Mouse (Mus musculus) midbrain, embryonic 11.5 days (tissue): Measurements from ENCODE around the gene Rptor. TPM values are rescaled to one million over a fixed set of nuclear protein-coding genes. Genes with fewer than 3 reads are reported as not detected.

Experiments used
- ATAC-seq: fragments of 200-750 bp; cut with Nextera tagmentation; 2 replicates; pipeline ENCODE4 v1.8.0; 2017; ENCODE audit warnings: moderate TSS enrichment, moderate library complexity; ENCODE audit not compliant: low FRiP score
- DNase-seq: peaks from one replicate; pipeline ENCODE4 v3.0.0; 2015; ENCODE audit warnings: low spot score; ENCODE audit errors: missing footprints
- H3K27ac ChIP-seq: fragments of 300-500 bp; sonication (generic); 2 replicates; pipeline ENCODE4 v1.5.1; 2014; ENCODE audit warnings: low read depth, low read length
- H3K27me3 ChIP-seq: fragments of 300-500 bp; sonication (generic); 2 replicates; pipeline ENCODE4 v1.6.1; 2014; ENCODE audit warnings: mild to moderate bottlenecking, low read length, moderate library complexity, mixed read lengths; ENCODE audit not compliant: control insufficient read depth, insufficient read depth
- H3K36me3 ChIP-seq: fragments of 300-500 bp; sonication (generic); 2 replicates; pipeline ENCODE4 v1.6.1; 2014; ENCODE audit warnings: mild to moderate bottlenecking, low read length, moderate library complexity, mixed read lengths; ENCODE audit not compliant: control insufficient read depth, insufficient read depth
- H3K4me1 ChIP-seq: fragments of 300-500 bp; sonication (generic); 2 replicates; pipeline ENCODE4 v1.6.1; 2014; ENCODE audit warnings: low read length; ENCODE audit not compliant: control insufficient read depth, insufficient read depth
- H3K4me2 ChIP-seq: fragments of 300-500 bp; sonication (generic); 2 replicates; pipeline ENCODE4 v1.6.1; 2014; ENCODE audit warnings: mild to moderate bottlenecking, moderate library complexity
- H3K4me3 ChIP-seq: fragments of 300-500 bp; sonication (generic); 2 replicates; pipeline ENCODE4 v1.5.1; 2014; ENCODE audit warnings: low read depth, low read length
- H3K9ac ChIP-seq: fragments of 300-500 bp; sonication (generic); 2 replicates; pipeline ENCODE4 v1.6.1; 2014; ENCODE audit warnings: low read length
- H3K9me3 ChIP-seq: fragments of 300-500 bp; sonication (generic); 2 replicates; pipeline ENCODE4 v1.6.1; 2016; ENCODE audit warnings: low read length; ENCODE audit not compliant: control insufficient read depth
- WGBS: fragments of 180-500 bp; shearing (Covaris S2); extraction: QIAGEN DNeasy Blood & Tissue Kit; methylation state at CpG from one replicate; pipeline ENCODE4 v1.1.7; 2014; 5-methylcytosine and 5-hydroxymethylcytosine counted together
- polyA plus RNA-seq: library from polyadenylated mRNA; unstranded; fragments of >200 nt; fragmentation: Nextera tagmentation; extraction: Ambion mirVana; gene quantifications from 2 replicates; pipeline ENCODE4 v1.2.1, GENCODE M21; 2014

The Rptor gene
- polyA plus RNA-seq, 1 experiment from 2014 or later = 11.1 TPM

DNA sequence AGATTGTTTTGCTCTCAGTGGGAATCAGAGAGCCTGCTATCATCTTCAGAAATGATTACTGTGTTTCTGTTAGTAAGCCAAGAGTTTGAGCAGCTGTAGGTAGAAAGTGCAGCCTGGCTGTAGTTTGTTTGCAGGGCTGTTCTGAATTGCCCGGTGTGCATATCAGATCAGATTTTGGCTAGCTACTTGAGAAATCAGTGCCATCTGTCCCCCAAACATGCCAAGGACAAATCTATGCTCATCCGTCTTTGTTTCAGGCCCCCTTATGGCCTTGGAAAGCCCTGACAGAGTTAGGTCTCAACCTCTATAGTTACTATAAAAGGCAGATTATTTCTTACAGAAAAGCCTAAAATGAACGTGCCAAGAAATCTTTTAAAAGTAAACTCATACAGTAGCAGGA, 244.9 kb downstream of the Rptor start:
- Histone ChIP-seq H3K9me3 (no peaks in the 10 kb centered on the region), H3K9ac (no peak overlapping the region), H3K36me3 (0 out of 2 replicates have a peak, but pooled peaks cover 5% of the 10 kb centered on the region), H3K4me3 (no peak overlapping the region), H3K27ac (no peak overlapping the region), H3K27me3 (no peaks in the 10 kb centered on the region), H3K4me2 (no peak overlapping the region), H3K4me1 (no peaks in the 10 kb centered on the region)
- WGBS = 92% methylated on average over 3 of the region's 3 CpGs
- ATAC-seq (no peak), DNase-seq (no peak)

- H3K36me3 ChIP-seq = 0 out of 2 replicates have a peak, but pooled peaks cover 5% of the 10 kb centered on the region
- H3K4me1 ChIP-seq = no peaks in the 10 kb centered on the region
- no peaks in the 10 kb centered on the region for H3K9me3 ChIP-seq
- H3K4me3 ChIP-seq = no peak overlapping the region
- no peak overlapping the region for H3K9ac ChIP-seq
- no peak overlapping the region for H3K4me2 ChIP-seq
- 90% methylated on average over 5 of the region's 5 CpGs for WGBS
- no peak overlapping the region for H3K27ac ChIP-seq
- DNase-seq = no peak
- no peak for ATAC-seq
- H3K27me3 ChIP-seq = no peaks in the 10 kb centered on the region
These were observed 245.5 kb downstream of the Rptor start for GRCm38 (mm10) chr11:119848189-119848588.

GRCm38 (mm10) chr11:119855999-119856398, 253.3 kb downstream of the Rptor start:
- no peak overlapping the region for H3K4me3 ChIP-seq
- H3K4me1 ChIP-seq = no peaks in the 10 kb centered on the region
- DNase-seq = no peak
- H3K4me2 ChIP-seq = no peak overlapping the region
- H3K27me3 ChIP-seq = no peaks in the 10 kb centered on the region
- no peaks in the 10 kb centered on the region for H3K9me3 ChIP-seq
- peaks cover 9% of the 10 kb centered on the region; the same call in 1 of the 2 replicates for H3K36me3 ChIP-seq
- H3K27ac ChIP-seq = no peak overlapping the region
- H3K9ac ChIP-seq = no peak overlapping the region
- ATAC-seq = no peak
- WGBS = 75% methylated on average over 7 of the region's 7 CpGs

DNA sequence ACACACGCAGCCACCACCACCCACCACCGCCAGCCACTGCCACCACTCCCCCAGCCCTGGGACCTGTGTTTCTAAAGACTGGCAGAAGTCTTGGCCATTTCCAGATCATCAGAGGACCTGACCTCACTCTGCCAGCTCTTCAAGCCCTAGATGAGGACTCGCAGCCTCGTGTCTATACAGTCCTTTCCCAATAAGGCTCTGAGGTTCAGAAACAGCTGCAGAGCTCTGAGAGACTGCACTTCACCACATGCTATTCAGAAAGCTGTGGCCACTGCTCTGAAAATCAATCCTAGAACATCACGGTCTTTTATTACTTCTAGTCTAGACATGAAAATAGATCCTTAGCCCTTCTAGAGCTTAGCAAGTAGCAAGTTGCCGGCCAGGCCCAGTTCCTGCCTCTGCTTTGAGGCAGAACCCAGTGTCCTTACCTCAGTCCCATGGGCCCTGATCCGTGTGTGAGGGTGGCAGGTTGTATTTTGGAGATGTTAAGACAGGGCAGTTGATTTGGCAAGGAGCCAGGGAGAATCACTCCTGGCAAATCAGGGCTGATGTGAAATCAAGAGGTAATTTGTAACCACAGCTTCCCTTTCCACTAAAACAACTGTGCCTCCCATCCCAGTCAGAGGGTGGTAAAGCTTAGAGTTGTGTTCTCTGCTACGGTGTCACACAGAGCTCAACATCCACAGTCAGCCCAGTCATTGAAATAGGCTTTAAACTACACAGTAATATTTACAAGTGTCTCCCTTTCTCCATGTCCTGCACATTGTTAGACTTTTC, 260.0 kb downstream of the Rptor start:
- Histone ChIP-seq H3K27me3 (no peaks in the 10 kb centered on the region), H3K4me2 (no peak overlapping the region), H3K4me3 (no peak overlapping the region), H3K36me3 (peaks cover 2% of the 10 kb centered on the region; the same call in 1 of the 2 replicates), H3K27ac (no peak overlapping the region), H3K9me3 (no peaks in the 10 kb centered on the region), H3K4me1 (0 out of 2 replicates have a peak, but pooled peaks cover 3% of the 10 kb centered on the region), H3K9ac (no peak overlapping the region)
- 86% methylated on average over 8 of the region's 8 CpGs for WGBS
- DNase-seq = no peak
- no peak for ATAC-seq

- ATAC-seq (no peak), DNase-seq (no peak)
- Histone ChIP-seq H3K9me3 (no peaks in the 10 kb centered on the region), H3K9ac (no peak overlapping the region), H3K4me2 (no peak overlapping the region), H3K27ac (no peak overlapping the region), H3K36me3 (no peaks in the 10 kb centered on the region), H3K4me3 (no peak overlapping the region), H3K27me3 (no peaks in the 10 kb centered on the region), H3K4me1 (0 out of 2 replicates have a peak, but pooled peaks cover 3% of the 10 kb centered on the region)
- 50% methylated on average over 10 of the region's 10 CpGs for WGBS
These were observed 260.7 kb downstream of the Rptor start for GRCm38 (mm10) chr11:119863421-119863821.

DNA sequence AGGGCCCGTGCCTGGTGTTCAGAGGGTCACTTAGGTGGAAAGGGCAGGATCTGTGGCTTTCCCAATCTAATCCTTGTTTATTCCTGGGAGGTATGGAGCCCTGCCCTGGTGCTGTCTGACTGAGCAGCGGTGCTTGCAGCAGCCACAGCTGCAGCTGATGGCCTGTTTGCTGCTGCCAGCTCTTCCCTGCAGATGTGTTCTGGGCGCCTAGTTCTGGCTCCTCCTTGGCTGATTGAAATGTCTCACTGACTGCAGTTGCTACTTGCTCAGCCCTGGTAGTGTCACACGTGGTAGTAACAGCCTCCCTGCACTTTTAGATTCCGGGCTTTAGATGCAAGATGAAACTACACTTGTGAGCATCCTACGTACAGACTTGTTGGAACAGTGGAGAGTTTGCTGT, 264.1 kb downstream of the Rptor start:
- H3K4me2 ChIP-seq = no peak overlapping the region
- H3K4me3 ChIP-seq = no peak overlapping the region
- no peaks in the 10 kb centered on the region; the same call in 1 of the 2 replicates for H3K36me3 ChIP-seq
- no peaks in the 10 kb centered on the region for H3K9me3 ChIP-seq
- 0 out of 2 replicates have a peak, but pooled peaks cover 3% of the 10 kb centered on the region for H3K4me1 ChIP-seq
- no peaks in the 10 kb centered on the region for H3K27me3 ChIP-seq
- DNase-seq = no peak
- H3K27ac ChIP-seq = no peak overlapping the region
- no peak for ATAC-seq
- H3K9ac ChIP-seq = no peak overlapping the region
- 86% methylated on average over 6 of the region's 6 CpGs for WGBS

GRCm38 (mm10) chr11:119868138-119868537, 265.4 kb downstream of the Rptor start:
- no peak overlapping the region for H3K4me2 ChIP-seq
- H3K9me3 ChIP-seq = no peaks in the 10 kb centered on the region
- no peak for DNase-seq
- H3K4me1 ChIP-seq = 0 out of 2 replicates have a peak, but pooled peaks cover 3% of the 10 kb centered on the region
- no peak overlapping the region for H3K9ac ChIP-seq
- whole genome bisulfite sequencing = 86% methylated on average over 3 of the region's 3 CpGs
- no peaks in the 10 kb centered on the region for H3K27me3 ChIP-seq
- ATAC-seq = no peak
- no peak overlapping the region for H3K27ac ChIP-seq
- no peaks in the 10 kb centered on the region; the same call in none of the 2 replicates for H3K36me3 ChIP-seq
- no peak overlapping the region for H3K4me3 ChIP-seq

DNA sequence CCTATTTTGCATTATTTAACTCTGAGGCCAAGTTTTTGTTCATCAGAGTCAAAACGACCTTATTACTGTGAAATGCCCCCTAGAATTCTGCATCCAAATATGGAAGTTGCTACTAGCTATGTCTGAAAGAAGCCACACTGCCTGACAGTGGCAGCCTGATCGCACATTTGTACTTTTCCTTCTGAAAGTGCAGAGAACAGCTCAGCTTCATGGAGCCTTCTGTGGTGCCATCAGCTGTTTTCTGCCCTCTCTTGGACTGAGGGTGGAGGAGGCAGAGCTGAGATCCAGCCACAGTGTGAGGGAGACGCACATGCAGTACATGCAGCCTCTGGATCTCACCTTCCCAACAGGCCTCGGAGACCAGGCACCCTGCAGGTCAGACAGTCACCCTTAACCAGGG, 265.9 kb downstream of the Rptor start:
- Histone ChIP-seq H3K27ac (no peak overlapping the region), H3K9ac (no peak overlapping the region), H3K4me2 (no peak overlapping the region), H3K9me3 (no peaks in the 10 kb centered on the region), H3K36me3 (no peaks in the 10 kb centered on the region; the same call in none of the 2 replicates), H3K27me3 (no peaks in the 10 kb centered on the region), H3K4me1 (no peaks in the 10 kb centered on the region), H3K4me3 (no peak overlapping the region)
- DNase-seq (no peak), ATAC-seq (no peak)
- WGBS = 84% methylated on average over 4 of the region's 4 CpGs

GRCm38 (mm10) chr11:119871141-119871540, 268.4 kb downstream of the Rptor start:
- H3K4me2 ChIP-seq = no peak overlapping the region
- WGBS = 91% methylated on average over 7 of the region's 7 CpGs
- no peak overlapping the region for H3K27ac ChIP-seq
- no peaks in the 10 kb centered on the region for H3K9me3 ChIP-seq
- no peak for ATAC-seq
- DNase-seq = no peak
- no peaks in the 10 kb centered on the region; the same call in none of the 2 replicates for H3K36me3 ChIP-seq
- H3K27me3 ChIP-seq = no peaks in the 10 kb centered on the region
- H3K9ac ChIP-seq = no peak overlapping the region
- no peak overlapping the region for H3K4me3 ChIP-seq
- H3K4me1 ChIP-seq = no peaks in the 10 kb centered on the region
